Mouse (Mus musculus) midbrain, postnatal 0 days (tissue): ENCODE measurements around the gene Gm17662. TPM values are rescaled to one million over a fixed set of nuclear protein-coding genes. Genes with fewer than 3 reads are reported as not detected.

ENCODE experiments used
- ATAC-seq: fragments of 200-750 bp; cut with Nextera tagmentation; 2 replicates; pipeline ENCODE4 v1.8.0; 2017; ENCODE audit warnings: moderate number of reproducible peaks, mild to moderate bottlenecking, moderate TSS enrichment, moderate library complexity; ENCODE audit not compliant: low FRiP score
- DNase-seq: peaks from one replicate; pipeline ENCODE4 v3.0.0-alpha.2; 2015; ENCODE audit warnings: low spot score
- H3K27ac ChIP-seq: fragments of 300-500 bp; sonication (generic); 2 replicates; pipeline ENCODE4 v1.5.1; 2014; ENCODE audit warnings: low read depth, mild to moderate bottlenecking, low read length, mixed read lengths
- H3K27me3 ChIP-seq: fragments of 300-500 bp; sonication (generic); 2 replicates; pipeline ENCODE4 v1.6.1; 2014; ENCODE audit warnings: low read length, control low read depth, mixed read lengths; ENCODE audit not compliant: insufficient read depth
- H3K36me3 ChIP-seq: fragments of 300-500 bp; sonication (generic); 2 replicates; pipeline ENCODE4 v1.6.1; 2014; ENCODE audit warnings: low read length, control low read depth, mixed read lengths; ENCODE audit not compliant: insufficient read depth
- H3K4me1 ChIP-seq: fragments of 300-500 bp; sonication (generic); 2 replicates; pipeline ENCODE4 v1.6.1; 2014; ENCODE audit warnings: mild to moderate bottlenecking, control low read depth, antibody characterized with exemption, low read length, mixed read lengths; ENCODE audit not compliant: insufficient read depth
- H3K4me2 ChIP-seq: fragments of 300-500 bp; sonication (generic); 2 replicates; pipeline ENCODE4 v1.6.1; 2014; ENCODE audit warnings: low read depth, mild to moderate bottlenecking, low read length, mixed read lengths; ENCODE audit not compliant: poor library complexity, severe bottlenecking
- H3K4me3 ChIP-seq: fragments of 300-500 bp; sonication (generic); 2 replicates; pipeline ENCODE4 v1.5.1; 2014; ENCODE audit warnings: low read depth, mild to moderate bottlenecking, low read length, moderate library complexity
- H3K9ac ChIP-seq: fragments of 300-500 bp; sonication (generic); replicated peaks from 2 replicates; pipeline ENCODE4 v1.6.1; 2014; ENCODE audit warnings: mild to moderate bottlenecking, low read length, moderate library complexity, mixed read lengths; ENCODE audit not compliant: poor library complexity, severe bottlenecking
- H3K9me3 ChIP-seq: fragments of 300-500 bp; sonication (generic); 2 replicates; pipeline ENCODE4 v1.6.1; 2016; ENCODE audit warnings: low read length, control low read depth
- CTCF ChIP-seq: IDR thresholded peaks from 2 replicates; pipeline ENCODE4 v1.5.1; 2016; ENCODE audit warnings: antibody characterized with exemption, mild to moderate bottlenecking
- WGBS: fragments of 180-500 bp; shearing (Covaris S2); extraction: QIAGEN DNeasy Blood & Tissue Kit; methylation state at CpG from one replicate; pipeline ENCODE4 v1.1.7; 2014; 5-methylcytosine and 5-hydroxymethylcytosine counted together
- polyA plus RNA-seq: library from polyadenylated mRNA; unstranded; fragments of >200 nt; fragmentation: Nextera tagmentation; extraction: Ambion mirVana; gene quantifications from 2 replicates; pipeline ENCODE4 v1.2.1, GENCODE M21; 2015
- total RNA-seq: library from RNA; depleted of rRNA; stranded (reverse); fragments of >200 nt; gene quantifications from 2 replicates; pipeline ENCODE4 v1.2.3, GENCODE M21; 2014; rRNA removed

Gene Gm17662
- total and polyA plus RNA-seq, 2 experiments from 2014 or later = not detected

DNA sequence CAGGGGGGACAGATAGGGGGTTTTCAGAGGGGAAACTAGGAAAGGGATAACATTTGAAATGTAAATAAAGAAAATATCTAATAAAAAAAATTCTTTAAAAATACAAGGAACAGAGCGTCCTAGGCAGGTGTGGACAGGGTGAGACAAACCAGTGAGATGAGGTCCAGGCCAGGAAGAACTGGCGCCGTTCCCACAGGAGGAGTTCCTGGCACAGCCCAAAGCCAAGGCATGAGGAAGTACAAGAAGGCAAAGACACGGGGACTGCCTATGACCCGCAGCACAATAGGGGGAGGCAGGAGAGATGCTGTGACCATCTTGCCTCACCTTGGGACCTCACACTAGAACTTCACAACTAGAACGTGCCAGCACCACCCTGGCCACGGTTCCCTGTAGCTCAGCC lies 34.6 kb downstream of the Gm17662 start:
- Histone ChIP-seq H3K9me3 (no peaks in the 10 kb centered on the region), H3K27me3 (no peaks in the 10 kb centered on the region), H3K4me2 (no peak overlapping the region), H3K4me1 (peaks cover 3% of the 10 kb centered on the region; the same call in 1 of the 2 replicates), H3K36me3 (no peaks in the 10 kb centered on the region), H3K27ac (no peak overlapping the region), H3K9ac (no peak overlapping the region), H3K4me3 (no peak overlapping the region)
- DNase-seq (no peak), ATAC-seq (no peak)
- TF ChIP-seq CTCF = no peak
- WGBS = 94% methylated on average over 7 of the region's 7 CpGs

- DNase-seq (no peak), ATAC-seq (no peak)
- peak overlapping the region; percentile 55 for H3K27ac ChIP-seq
- no peaks in the 10 kb centered on the region for H3K27me3 ChIP-seq
- no peaks in the 10 kb centered on the region for H3K9me3 ChIP-seq
- H3K36me3 ChIP-seq = no peaks in the 10 kb centered on the region
- no peak overlapping the region for H3K4me2 ChIP-seq
- 54% methylated on average over 5 of the region's 5 CpGs for WGBS
- H3K4me3 ChIP-seq = no peak overlapping the region
- H3K4me1 ChIP-seq = peaks cover 3% of the 10 kb centered on the region; the same call in 1 of the 2 replicates
- no peak overlapping the region for H3K9ac ChIP-seq
- no peak for TF ChIP-seq CTCF
Observed at GRCm38 (mm10) chr4:104893588-104893987, 36.5 kb downstream of the Gm17662 start.

DNA sequence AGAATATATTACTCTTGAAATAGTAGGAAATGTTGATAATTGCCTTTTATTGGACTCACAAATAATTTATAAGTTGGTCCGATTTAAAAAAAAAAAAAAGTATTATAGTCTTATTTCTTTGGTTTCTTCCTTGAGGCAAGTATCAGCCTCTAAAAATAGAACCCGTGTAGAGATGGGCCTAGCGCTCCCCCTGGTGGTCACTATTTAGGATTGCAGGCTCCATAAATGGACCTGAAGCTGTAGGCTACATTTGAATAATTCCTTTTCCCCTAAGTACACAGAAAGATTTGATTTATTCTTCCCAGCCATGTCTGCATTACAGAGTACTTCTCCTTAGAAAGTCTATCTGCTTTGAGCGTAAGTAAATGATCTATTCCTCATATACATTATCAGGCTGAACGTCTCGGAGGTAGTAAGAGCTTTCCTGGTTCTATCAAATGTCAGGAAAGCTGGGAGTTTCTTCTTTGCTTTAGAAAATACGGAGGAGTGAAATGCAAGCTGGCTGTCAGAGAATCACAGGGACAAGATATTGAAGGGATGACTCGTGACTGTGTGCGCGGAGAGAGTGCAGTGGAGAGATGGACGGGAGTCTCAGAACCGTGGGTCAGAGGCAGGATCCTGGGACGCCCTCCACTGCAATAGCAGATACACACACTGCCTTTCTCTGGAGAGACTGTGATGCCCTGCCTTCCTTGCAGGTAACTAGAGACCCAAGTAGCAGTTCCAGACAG lies 37.0 kb downstream of the Gm17662 start:
- peak; percentile 98 for TF ChIP-seq CTCF
- no peaks in the 10 kb centered on the region for H3K9me3 ChIP-seq
- no peak overlapping the region for H3K4me2 ChIP-seq
- no peak overlapping the region for H3K27ac ChIP-seq
- no peak for ATAC-seq
- DNase-seq = peak; percentile 81
- no peak overlapping the region for H3K4me3 ChIP-seq
- no peak overlapping the region for H3K9ac ChIP-seq
- WGBS = 41% methylated on average over 13 of the region's 13 CpGs
- no peaks in the 10 kb centered on the region for H3K27me3 ChIP-seq
- H3K36me3 ChIP-seq = no peaks in the 10 kb centered on the region
- peaks cover 3% of the 10 kb centered on the region; the same call in 1 of the 2 replicates for H3K4me1 ChIP-seq

GRCm38 (mm10) chr4:104902836-104903235 lies 45.7 kb downstream of the Gm17662 start:
- 75% methylated on average over 2 of the region's 2 CpGs for whole genome bisulfite sequencing
- Histone ChIP-seq H3K27me3 (no peaks in the 10 kb centered on the region), H3K36me3 (no peaks in the 10 kb centered on the region), H3K9me3 (no peaks in the 10 kb centered on the region), H3K27ac (no peak overlapping the region), H3K4me2 (no peak overlapping the region), H3K4me1 (no peaks in the 10 kb centered on the region), H3K4me3 (no peak overlapping the region), H3K9ac (no peak overlapping the region)
- TF ChIP-seq CTCF = no peak
- ATAC-seq (no peak), DNase-seq (no peak)

- no peak overlapping the region for H3K4me2 ChIP-seq
- no peak overlapping the region for H3K27ac ChIP-seq
- H3K4me3 ChIP-seq = no peak overlapping the region
- no peaks in the 10 kb centered on the region for H3K36me3 ChIP-seq
- H3K4me1 ChIP-seq = no peaks in the 10 kb centered on the region
- H3K9me3 ChIP-seq = no peaks in the 10 kb centered on the region
- peak; percentile 63; the same call in 1 of the 2 replicates for ATAC-seq
- H3K27me3 ChIP-seq = no peaks in the 10 kb centered on the region
- H3K9ac ChIP-seq = no peak overlapping the region
- no peak for DNase-seq
- no peak for TF ChIP-seq CTCF
- 56% methylated on average over 6 of the region's 6 CpGs for WGBS
Observed at GRCm38 (mm10) chr4:104905049-104905448, 47.9 kb downstream of the Gm17662 start.

Other genes starting within 250 kb of the Gm17662 start
- gene C8b, start 91.0 kb upstream of the Gm17662 start, total RNA-seq = 0.28 TPM in 1 of 2 replicates, not detected in the other
- 0.22 TPM in 1 of 2 replicates, not detected in the other for gene C8b, start 91.0 kb upstream of the Gm17662 start, polyA plus RNA-seq
- gene C8a, start 19.1 kb downstream of the Gm17662 start, total RNA-seq = not detected in 2 replicates
- 0.04 and 0.06 TPM in 2 replicates for gene C8a, start 19.1 kb downstream of the Gm17662 start, polyA plus RNA-seq
- gene Fyb2, start 56.1 kb downstream of the Gm17662 start, total RNA-seq = 0.19 and 0.49 TPM in 2 replicates
- gene Fyb2, start 56.1 kb downstream of the Gm17662 start, polyA plus RNA-seq = 0.28 and 0.38 TPM in 2 replicates